Mouse (Mus musculus) liver, embryonic 11.5 days (tissue): ENCODE measurements around the gene Nufip1. TPM values are rescaled to one million over a fixed set of nuclear protein-coding genes. Genes with fewer than 3 reads are reported as not detected.

Source experiments
- ATAC-seq: fragments of 200-750 bp; cut with Nextera tagmentation; replicated peaks from 2 replicates; pipeline ENCODE4 v1.8.0; 2017; ENCODE audit warnings: moderate number of reproducible peaks, mild to moderate bottlenecking, moderate TSS enrichment, moderate library complexity; ENCODE audit not compliant: low FRiP score
- DNase-seq: peaks from one replicate; pipeline ENCODE4 v3.0.0-alpha.2; 2017; ENCODE audit warnings: low spot score
- H3K27ac ChIP-seq: fragments of 300-500 bp; sonication (generic); 2 replicates; pipeline ENCODE4 v1.5.1; 2014; ENCODE audit warnings: mild to moderate bottlenecking, low read depth, low read length, control low read depth
- H3K27me3 ChIP-seq: fragments of 300-500 bp; sonication (generic); replicated peaks from 2 replicates; pipeline ENCODE4 v1.6.1; 2014; ENCODE audit warnings: low read length, mixed read lengths; ENCODE audit not compliant: control insufficient read depth, insufficient read depth
- H3K36me3 ChIP-seq: fragments of 300-500 bp; sonication (generic); 2 replicates; pipeline ENCODE4 v1.6.1; 2014; ENCODE audit warnings: mild to moderate bottlenecking, low read length, moderate library complexity, mixed read lengths; ENCODE audit not compliant: control insufficient read depth, insufficient read depth
- H3K4me1 ChIP-seq: fragments of 300-500 bp; sonication (generic); replicated peaks from 2 replicates; pipeline ENCODE4 v1.6.1; 2014; ENCODE audit warnings: low read length, mixed read lengths; ENCODE audit not compliant: control insufficient read depth, insufficient read depth
- H3K4me2 ChIP-seq: fragments of 300-500 bp; sonication (generic); 2 replicates; pipeline ENCODE4 v1.6.1; 2014; ENCODE audit warnings: mild to moderate bottlenecking, control low read depth, moderate library complexity
- H3K4me3 ChIP-seq: fragments of 300-500 bp; sonication (generic); 2 replicates; pipeline ENCODE4 v1.5.1; 2014; ENCODE audit warnings: low read depth, low read length, control low read depth
- H3K9ac ChIP-seq: fragments of 300-500 bp; sonication (generic); 2 replicates; pipeline ENCODE4 v1.6.1; 2014; ENCODE audit warnings: low read depth, low read length, control low read depth
- H3K9me3 ChIP-seq: fragments of 300-500 bp; sonication (generic); 2 replicates; pipeline ENCODE4 v1.6.1; 2016; ENCODE audit warnings: low read length, inconsistent platforms, mixed read lengths; ENCODE audit not compliant: control insufficient read depth
- WGBS: fragments of 180-500 bp; shearing (Covaris S2); extraction: QIAGEN DNeasy Blood & Tissue Kit; methylation state at CpG from one replicate; pipeline ENCODE4 v1.1.7; 2014; 5-methylcytosine and 5-hydroxymethylcytosine counted together
- polyA plus RNA-seq: library from polyadenylated mRNA; unstranded; fragments of >200 nt; fragmentation: Nextera tagmentation; extraction: Ambion mirVana; gene quantifications from 2 replicates; pipeline ENCODE4 v1.2.1, GENCODE M21; 2014

The Nufip1 gene
- polyA plus RNA-seq, 1 experiment from 2014 or later = 17.3 TPM

DNA sequence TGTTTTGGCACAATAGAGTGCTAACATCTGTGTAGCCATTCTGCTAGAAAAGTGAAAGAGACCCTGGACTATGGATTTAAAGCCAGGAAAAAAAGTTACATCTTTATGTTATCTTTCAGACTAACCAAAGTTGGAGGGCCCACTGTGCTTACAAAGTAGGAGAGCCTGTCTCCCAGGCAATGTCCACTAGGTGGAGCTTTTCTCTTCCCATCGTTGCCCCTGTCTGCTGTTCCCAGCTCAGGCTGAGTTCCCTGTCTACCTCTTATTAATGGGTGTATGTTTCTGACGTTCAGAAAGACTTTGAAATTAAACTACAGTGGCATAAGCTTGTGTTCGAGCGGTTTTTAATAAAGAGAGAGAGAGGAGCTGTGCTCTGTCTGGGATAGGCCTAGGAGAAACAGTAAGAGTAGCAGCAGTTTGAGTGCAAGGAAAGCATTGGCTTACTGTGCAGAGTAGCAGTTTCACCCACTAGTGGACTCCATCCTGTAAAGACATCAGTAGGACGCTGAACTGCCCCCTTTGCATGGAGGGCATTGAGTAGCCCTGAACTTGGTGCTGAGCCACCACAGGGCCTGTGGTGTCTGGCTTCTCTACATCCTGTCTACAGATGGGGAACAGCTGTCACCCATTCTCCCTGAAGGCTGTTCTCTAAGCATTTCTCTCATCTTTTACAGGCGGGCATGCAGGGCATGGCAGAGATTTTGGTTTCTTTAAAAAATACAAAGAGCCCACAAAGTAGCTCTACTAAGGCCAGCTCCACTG is 11.4 kb downstream of the Nufip1 start:
- H3K4me1 ChIP-seq = no peaks in the 10 kb centered on the region
- H3K9me3 ChIP-seq = no peaks in the 10 kb centered on the region
- ATAC-seq (0 out of 2 replicates have a peak, but pooled peaks have one; percentile 51), DNase-seq (no peak)
- H3K36me3 ChIP-seq = peaks cover 37% of the 10 kb centered on the region
- H3K27me3 ChIP-seq = no peaks in the 10 kb centered on the region
- H3K27ac ChIP-seq = no peak overlapping the region
- H3K4me3 ChIP-seq = no peak overlapping the region
- 63% methylated on average over 6 of the region's 6 CpGs for WGBS
- no peak overlapping the region for H3K9ac ChIP-seq
- no peak overlapping the region for H3K4me2 ChIP-seq

DNA sequence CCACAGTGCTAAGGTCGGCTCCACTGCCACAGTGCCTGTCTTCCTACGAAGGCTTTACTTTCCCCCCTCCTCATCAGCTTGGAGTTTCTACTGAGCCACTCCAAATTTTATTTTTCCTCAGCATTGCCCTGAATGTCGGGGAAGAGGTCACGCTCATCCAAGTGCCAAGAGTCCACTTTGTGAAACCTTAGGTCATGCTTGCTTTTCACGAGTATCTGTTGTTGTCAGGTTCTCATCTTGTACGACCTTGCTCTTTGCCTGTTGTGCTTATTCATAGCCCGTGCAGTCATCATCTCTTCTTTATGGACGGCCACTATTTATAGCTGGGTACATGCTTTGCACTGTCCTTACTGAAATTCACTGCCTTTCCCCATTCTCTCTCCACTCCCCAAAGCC is 12.0 kb downstream of the Nufip1 start:
- DNase-seq (no peak), ATAC-seq (no peak)
- H3K36me3 ChIP-seq = peaks cover 42% of the 10 kb centered on the region
- no peaks in the 10 kb centered on the region for H3K27me3 ChIP-seq
- WGBS = 93% methylated on average over 8 of the region's 8 CpGs
- no peaks in the 10 kb centered on the region for H3K9me3 ChIP-seq
- no peaks in the 10 kb centered on the region for H3K4me1 ChIP-seq
- no peak overlapping the region for H3K27ac ChIP-seq
- H3K9ac ChIP-seq = no peak overlapping the region
- H3K4me3 ChIP-seq = no peak overlapping the region
- no peak overlapping the region for H3K4me2 ChIP-seq

DNA sequence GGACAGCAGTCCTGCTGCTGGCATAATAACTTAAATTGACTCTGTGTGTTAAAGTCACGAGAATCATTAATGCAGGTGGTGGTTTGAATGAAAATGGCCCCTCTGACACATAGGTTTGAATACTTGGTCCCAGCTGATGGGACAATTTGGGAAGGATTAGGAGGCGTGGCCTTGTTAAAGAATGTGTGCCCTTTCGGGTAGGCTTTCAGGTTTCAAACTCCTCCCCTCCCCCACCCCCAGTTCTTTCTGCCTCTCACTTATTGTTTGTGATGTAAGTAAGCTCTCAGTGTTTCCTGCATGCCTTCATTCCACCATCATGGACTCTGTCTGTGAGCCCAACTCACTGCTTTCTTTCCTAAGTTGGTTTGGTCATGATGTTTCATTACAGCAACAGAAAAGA is 16.6 kb downstream of the Nufip1 start:
- Histone ChIP-seq H3K36me3 (peaks cover 39% of the 10 kb centered on the region), H3K27me3 (no peaks in the 10 kb centered on the region), H3K4me1 (no peaks in the 10 kb centered on the region), H3K4me2 (no peak overlapping the region), H3K4me3 (no peak overlapping the region), H3K9me3 (no peaks in the 10 kb centered on the region), H3K27ac (no peak overlapping the region), H3K9ac (no peak overlapping the region)
- 89% methylated on average over 3 of the region's 3 CpGs for WGBS
- DNase-seq = no peak
- no peak for ATAC-seq

DNA sequence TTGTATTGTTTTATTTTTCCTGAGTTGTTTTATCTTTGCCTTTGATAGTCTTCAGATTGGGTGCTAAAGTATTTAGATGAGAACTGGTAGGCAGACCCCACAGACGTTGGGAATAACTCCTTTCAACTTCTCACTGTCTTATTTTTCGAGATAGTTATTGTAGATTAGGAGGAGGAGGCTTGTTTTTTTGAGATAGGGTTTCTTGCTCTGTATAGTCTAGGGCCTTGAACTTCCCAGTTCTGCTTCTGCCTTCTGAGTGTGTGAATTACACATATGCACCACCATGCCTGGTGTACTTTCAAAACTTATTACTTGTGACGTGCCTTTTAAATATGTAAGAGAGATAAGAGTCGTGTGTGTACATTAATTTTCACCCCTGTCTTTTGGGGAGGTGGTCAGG is 17.5 kb downstream of the Nufip1 start:
- no peaks in the 10 kb centered on the region for H3K4me1 ChIP-seq
- H3K27me3 ChIP-seq = no peaks in the 10 kb centered on the region
- peaks cover 47% of the 10 kb centered on the region for H3K36me3 ChIP-seq
- no peak overlapping the region for H3K4me3 ChIP-seq
- H3K9ac ChIP-seq = no peak overlapping the region
- no peak for ATAC-seq
- no peaks in the 10 kb centered on the region for H3K9me3 ChIP-seq
- H3K27ac ChIP-seq = no peak overlapping the region
- no peak overlapping the region for H3K4me2 ChIP-seq
- WGBS = 76% methylated on average over 4 of the region's 4 CpGs
- no peak for DNase-seq

DNA sequence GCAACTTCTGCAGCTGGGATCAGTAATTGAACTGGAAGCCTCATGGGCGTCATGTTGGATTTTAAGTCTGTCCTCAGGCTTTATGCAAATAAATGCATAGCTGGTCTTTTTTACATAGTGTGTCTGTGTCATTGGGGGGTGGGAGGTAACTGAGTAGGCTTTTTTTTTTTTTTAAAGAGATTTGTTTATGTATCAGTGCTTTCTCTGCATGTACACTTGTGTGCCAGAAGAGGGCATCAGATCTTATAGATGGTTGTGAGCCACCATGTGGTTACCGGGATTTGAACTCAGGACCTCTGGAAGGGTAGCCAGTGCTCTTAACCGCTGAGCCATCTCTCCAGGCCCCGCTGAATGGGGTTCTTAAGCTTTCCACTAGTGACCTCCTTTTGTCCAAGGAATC is 24.3 kb downstream of the Nufip1 start:
- DNase-seq (no peak), ATAC-seq (no peak)
- Histone ChIP-seq H3K27ac (no peak overlapping the region), H3K9ac (no peak overlapping the region), H3K4me3 (no peak overlapping the region), H3K36me3 (peaks cover 34% of the 10 kb centered on the region), H3K27me3 (no peaks in the 10 kb centered on the region), H3K9me3 (no peaks in the 10 kb centered on the region), H3K4me2 (no peak overlapping the region), H3K4me1 (no peaks in the 10 kb centered on the region)
- 90% methylated on average over 4 of the region's 4 CpGs for WGBS

DNA sequence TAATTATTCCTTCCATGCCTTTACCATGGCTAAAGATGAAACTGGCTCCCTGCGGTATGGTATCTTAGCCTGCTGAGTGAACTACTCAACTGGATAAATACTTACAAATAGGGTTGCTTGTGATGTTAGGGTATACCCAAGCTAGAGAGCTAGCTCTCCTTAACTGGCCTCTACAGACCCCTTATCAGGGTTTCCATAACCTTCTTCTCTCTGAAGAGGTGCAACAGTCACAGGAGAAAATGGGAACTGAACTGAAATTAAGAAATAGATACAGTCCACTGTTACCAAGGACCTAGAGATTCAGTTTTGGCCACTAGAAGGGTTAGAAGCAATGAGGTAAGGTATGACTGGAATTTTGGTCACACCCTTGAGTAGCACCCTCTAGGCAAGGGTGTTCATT is 34.6 kb downstream of the Nufip1 start:
- peak; percentile 72 for ATAC-seq

DNA sequence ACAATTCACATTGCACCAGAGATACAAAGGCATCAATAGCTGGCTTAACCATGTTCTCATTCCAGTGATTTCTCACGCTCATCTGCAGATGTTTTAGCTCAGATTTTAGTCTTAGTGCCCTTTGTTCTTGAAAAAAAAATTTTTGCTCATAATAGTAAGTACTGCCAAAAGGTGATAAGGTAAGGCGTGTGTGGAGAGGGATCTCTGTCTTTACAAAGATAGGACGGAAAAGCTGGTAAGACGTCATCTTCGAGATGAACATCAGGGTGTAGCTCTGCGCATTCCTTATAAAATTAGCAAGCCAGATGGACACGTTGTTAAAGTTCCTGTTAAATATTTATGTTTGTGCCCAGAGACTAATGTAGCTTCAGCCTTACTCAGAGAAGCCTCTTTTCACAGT is 35.2 kb downstream of the Nufip1 start:
- H3K27ac ChIP-seq = no peak overlapping the region
- H3K36me3 ChIP-seq = no peaks in the 10 kb centered on the region
- no peaks in the 10 kb centered on the region for H3K27me3 ChIP-seq
- 25% methylated on average over 7 of the region's 7 CpGs for WGBS
- peak overlapping the region; percentile 49 for H3K4me2 ChIP-seq
- no peak overlapping the region for H3K9ac ChIP-seq
- no peaks in the 10 kb centered on the region for H3K9me3 ChIP-seq
- DNase-seq (no peak), ATAC-seq (peak; percentile 88)
- no peak overlapping the region for H3K4me3 ChIP-seq
- peaks cover 21% of the 10 kb centered on the region for H3K4me1 ChIP-seq

More for the DNA sequence above, 34.6 kb downstream of the Nufip1 start:
- Histone ChIP-seq H3K9ac (no peak overlapping the region), H3K4me1 (peaks cover 17% of the 10 kb centered on the region), H3K27ac (no peak overlapping the region), H3K27me3 (no peaks in the 10 kb centered on the region), H3K4me3 (no peak overlapping the region), H3K4me2 (peak overlapping the region; percentile 49), H3K36me3 (no peaks in the 10 kb centered on the region), H3K9me3 (no peaks in the 10 kb centered on the region)
- WGBS = 71% methylated on average over 1 of the region's 1 CpGs
- no peak for DNase-seq

DNA sequence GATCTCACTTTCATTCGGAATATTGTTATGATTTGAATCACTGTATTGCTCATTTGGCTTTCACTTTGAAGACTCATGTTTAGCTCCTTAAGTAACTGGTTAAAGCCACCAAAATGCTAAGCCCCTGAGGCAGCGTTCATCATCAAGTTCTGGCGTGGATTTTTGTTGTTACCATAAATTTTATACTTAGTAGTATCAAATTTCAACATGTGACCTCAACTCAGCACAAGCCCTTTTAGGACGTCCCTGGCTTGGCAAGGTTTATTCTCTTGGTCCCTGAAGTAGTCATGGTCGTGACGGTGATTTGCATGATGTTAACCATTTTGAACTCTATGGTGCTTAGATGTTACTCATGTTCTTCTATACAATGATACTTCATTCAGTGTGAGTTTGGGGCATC is 36.4 kb downstream of the Nufip1 start:
- peaks cover 26% of the 10 kb centered on the region for H3K4me1 ChIP-seq

DNA sequence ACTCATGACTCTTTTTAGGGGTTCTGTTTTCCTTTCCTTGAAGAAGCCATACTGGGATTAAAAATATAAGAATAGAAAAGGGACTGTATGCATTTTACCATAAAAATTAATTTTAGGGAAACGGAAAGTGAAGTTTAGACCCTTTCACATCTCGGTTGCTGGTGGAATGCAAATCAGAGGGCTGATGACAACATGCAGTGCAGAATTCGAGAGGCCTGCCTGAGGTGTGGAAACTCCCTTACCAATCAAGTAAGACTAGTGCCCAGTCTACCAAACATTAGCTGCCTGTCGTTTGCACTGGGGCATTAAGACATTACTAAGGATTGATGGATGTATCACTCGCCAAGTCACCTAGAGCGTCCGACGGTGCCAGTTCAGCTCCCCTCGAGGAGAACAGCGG is 37.6 kb downstream of the Nufip1 start:
- ATAC-seq = no peak
- peaks cover 26% of the 10 kb centered on the region for H3K4me1 ChIP-seq
- no peak overlapping the region for H3K9ac ChIP-seq

More for the DNA sequence above, 36.4 kb downstream of the Nufip1 start:
- DNase-seq = no peak
- no peak overlapping the region for H3K27ac ChIP-seq
- no peak overlapping the region for H3K4me2 ChIP-seq
- no peaks in the 10 kb centered on the region for H3K27me3 ChIP-seq
- H3K9ac ChIP-seq = no peak overlapping the region
- H3K36me3 ChIP-seq = no peaks in the 10 kb centered on the region
- no peak for ATAC-seq
- WGBS = 79% methylated on average over 6 of the region's 6 CpGs
- no peaks in the 10 kb centered on the region for H3K9me3 ChIP-seq
- no peak overlapping the region for H3K4me3 ChIP-seq

More for the DNA sequence above, 37.6 kb downstream of the Nufip1 start:
- 85% methylated on average over 10 of the region's 10 CpGs for WGBS
- DNase-seq = no peak
- Histone ChIP-seq H3K4me2 (no peak overlapping the region), H3K27ac (no peak overlapping the region), H3K36me3 (no peaks in the 10 kb centered on the region), H3K4me3 (no peak overlapping the region), H3K27me3 (no peaks in the 10 kb centered on the region), H3K9me3 (no peaks in the 10 kb centered on the region)
